Mouse (Mus musculus) embryonic fibroblast, embryonic 13.5 days (primary cell): ENCODE data around the gene Fkbp11.

ENCODE experiments used
- CTCF ChIP-seq: IDR thresholded peaks from 2 replicates; pipeline ENCODE4 v1.5.1; 2011; ENCODE audit warnings: mild to moderate bottlenecking, control low read depth, low read length, moderate library complexity, borderline replicate concordance; ENCODE audit not compliant: insufficient read depth
- POLR2A ChIP-seq: IDR thresholded peaks from 2 replicates; pipeline ENCODE4 v1.6.1; 2011; ENCODE audit warnings: low read depth, mild to moderate bottlenecking, control low read depth, low read length, moderate library complexity

DNA sequence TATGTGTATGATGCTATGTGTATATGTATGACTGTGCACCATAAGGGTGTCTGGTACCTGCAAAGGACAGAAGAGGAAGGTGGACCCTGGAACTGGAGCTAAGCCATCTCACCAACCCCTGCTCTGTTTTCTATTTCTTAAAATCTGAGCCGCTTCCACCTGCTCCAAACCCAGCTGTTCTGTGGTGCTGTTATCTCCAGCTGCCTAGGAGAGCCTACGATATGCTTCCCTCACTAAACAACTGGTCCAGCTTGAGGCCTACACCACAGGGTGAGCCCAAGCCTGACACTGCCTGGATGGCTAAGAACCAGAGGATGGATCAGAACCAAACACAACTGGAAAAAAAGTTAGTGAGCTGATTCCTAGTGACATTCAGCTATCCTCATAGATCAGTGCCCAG lies 26.1 kb upstream of the Fkbp11 start:
- TF ChIP-seq CTCF (no peak), POLR2A (no peak)
